Mouse (Mus musculus) erythroblast, embryonic 14.5 days (primary cell): ENCODE data around the gene Acp7. TPM values are rescaled to one million over a fixed set of nuclear protein-coding genes. Genes with fewer than 3 reads are reported as not detected.

Source experiments
- H3K27me3 ChIP-seq: 2 replicates; pipeline ENCODE4 v1.6.1; 2012; ENCODE audit warnings: inconsistent platforms; ENCODE audit not compliant: control insufficient read depth
- H3K36me3 ChIP-seq: 2 replicates; pipeline ENCODE4 v1.6.1; 2012; ENCODE audit warnings: mild to moderate bottlenecking, inconsistent platforms; ENCODE audit not compliant: control insufficient read depth
- H3K4me1 ChIP-seq: 2 replicates; pipeline ENCODE4 v1.6.1; 2012; ENCODE audit warnings: inconsistent platforms; ENCODE audit not compliant: control insufficient read depth
- H3K4me3 ChIP-seq: replicated peaks from 2 replicates; pipeline ENCODE3; 2012; ENCODE audit warnings: moderate library complexity, mild to moderate bottlenecking, inconsistent platforms
- H3K9me3 ChIP-seq: 2 replicates; pipeline ENCODE4 v1.6.1; 2012; ENCODE audit warnings: low read length, inconsistent platforms, mixed read lengths; ENCODE audit not compliant: control insufficient read depth
- GATA1 ChIP-seq: IDR thresholded peaks from 2 replicates; pipeline ENCODE4 v1.6.1; 2012; ENCODE audit warnings: low read length, inconsistent platforms, mixed read lengths
- TAL1 ChIP-seq: IDR thresholded peaks from 3 replicates; pipeline ENCODE4 v1.6.1; 2012; ENCODE audit warnings: low read length, inconsistent platforms, mixed read lengths
- polyA plus RNA-seq: library from polyadenylated mRNA; stranded (reverse); fragments of >175 nt; gene quantifications from 2 replicates; pipeline ENCODE4 v1.2.3, GENCODE M21; 2012

Gene Acp7
- polyA plus RNA-seq, 1 experiment: not detected

DNA sequence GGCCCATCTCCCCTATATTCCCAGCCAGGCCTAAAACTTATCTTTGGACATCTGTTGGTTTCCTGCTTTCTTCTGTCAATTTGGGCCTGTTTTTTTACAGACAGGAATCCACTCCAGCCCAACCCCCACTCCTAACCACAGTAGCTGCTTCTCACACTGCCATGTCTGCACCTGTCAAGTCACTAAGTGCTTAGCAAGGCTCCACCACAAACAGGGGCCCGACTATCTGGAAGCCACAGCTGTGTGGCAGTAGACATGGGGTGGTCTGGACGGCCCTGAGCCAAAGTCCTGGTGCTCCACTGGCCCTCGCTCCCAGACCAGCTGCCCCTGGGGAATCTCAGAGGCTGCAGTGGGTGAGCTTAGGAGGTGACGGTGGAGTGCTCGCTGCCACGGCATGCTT, 73.4 kb downstream of the Acp7 start:
- Histone ChIP-seq H3K4me3 (no peak overlapping the region), H3K9me3 (no peaks in the 10 kb centered on the region), H3K27me3 (no peaks in the 10 kb centered on the region), H3K36me3 (peaks cover 51% of the 10 kb centered on the region), H3K4me1 (peaks cover 13% of the 10 kb centered on the region)
- TF ChIP-seq TAL1 (no peak), GATA1 (no peak)

Other genes with a start within 250 kb of the Acp7 start
- 2.2 and 2.5 TPM in 2 replicates for gene Med29, start 238.6 kb downstream of the Acp7 start, polyA plus RNA-seq
- 5.1 and 6.7 TPM in 2 replicates for gene Paf1, start 238.4 kb downstream of the Acp7 start, polyA plus RNA-seq
- gene Gmfg, start 193.9 kb downstream of the Acp7 start, polyA plus RNA-seq: 0.03 and 0.12 TPM in 2 replicates
- gene Lrfn1, start 179.4 kb downstream of the Acp7 start, polyA plus RNA-seq: 0.02 TPM in 2 replicates
- gene Ifnl2, start 120.9 kb downstream of the Acp7 start, polyA plus RNA-seq: not detected in 2 replicates
- gene Ifnl3, start 108.5 kb downstream of the Acp7 start, polyA plus RNA-seq: not detected in 2 replicates
- gene Sycn, start 90.4 kb downstream of the Acp7 start, polyA plus RNA-seq: not detected in 2 replicates
- 0.05 and 0.09 TPM in 2 replicates for gene Nccrp1, start 84.1 kb downstream of the Acp7 start, polyA plus RNA-seq
- 9.3 and 11.4 TPM in 2 replicates for gene Samd4b, start 33.2 kb downstream of the Acp7 start, polyA plus RNA-seq
- gene Pak4, start 33.1 kb downstream of the Acp7 start, polyA plus RNA-seq: 16.1 and 20.0 TPM in 2 replicates
- not detected in 2 replicates for gene Fbxo27, start 61.5 kb upstream of the Acp7 start, polyA plus RNA-seq
- 0.03 TPM in 1 of 2 replicates, not detected in the other for gene Fbxo17, start 85.5 kb upstream of the Acp7 start, polyA plus RNA-seq
- 32.0 and 39.4 TPM in 2 replicates for gene Mrps12, start 110.5 kb upstream of the Acp7 start, polyA plus RNA-seq
- 2.7 and 4.0 TPM in 2 replicates for gene Sars2, start 110.7 kb upstream of the Acp7 start, polyA plus RNA-seq
- not detected in 2 replicates for gene Ccer2, start 124.8 kb upstream of the Acp7 start, polyA plus RNA-seq
- 17.4 and 17.6 TPM in 2 replicates for gene Sirt2, start 135.4 kb upstream of the Acp7 start, polyA plus RNA-seq
- 20.1 and 21.4 TPM in 2 replicates for gene Nfkbib, start 136.2 kb upstream of the Acp7 start, polyA plus RNA-seq
- 0.49 and 0.65 TPM in 2 replicates for gene Rinl, start 157.6 kb upstream of the Acp7 start, polyA plus RNA-seq
- 24.2 and 25.1 TPM in 2 replicates for gene Hnrnpl, start 177.2 kb upstream of the Acp7 start, polyA plus RNA-seq
- gene Ech1, start 193.9 kb upstream of the Acp7 start, polyA plus RNA-seq: 0.67 and 2.1 TPM in 2 replicates
- gene Lgals4, start 202.5 kb upstream of the Acp7 start, polyA plus RNA-seq: 0.04 and 0.17 TPM in 2 replicates
- not detected in 2 replicates for gene Lgals7, start 232.5 kb upstream of the Acp7 start, polyA plus RNA-seq